Mouse (Mus musculus) bone marrow, adult 2 months (tissue): Measurements from ENCODE around the gene Prps2. TPM values are rescaled to one million over a fixed set of nuclear protein-coding genes. Genes with fewer than 3 reads are reported as not detected.

Experiments used
- H3K27ac ChIP-seq: fragments of 200-500 bp; 2 replicates; pipeline ENCODE4 v1.5.1; 2012; ENCODE audit warnings: low read depth, mild to moderate bottlenecking, control low read depth, inconsistent platforms, low read length; ENCODE audit not compliant: control insufficient read depth, poor library complexity, insufficient read depth
- H3K4me1 ChIP-seq: fragments of 200-500 bp; 2 replicates; pipeline ENCODE4 v1.6.1; 2011; ENCODE audit warnings: low read length; ENCODE audit not compliant: control insufficient read depth, insufficient read depth
- H3K4me3 ChIP-seq: fragments of 200-500 bp; replicated peaks from 2 replicates; pipeline ENCODE3; 2011; ENCODE audit warnings: mild to moderate bottlenecking, low read depth, low read length, control low read depth; ENCODE audit not compliant: control insufficient read depth
- CTCF ChIP-seq: fragments of 200-500 bp; IDR thresholded peaks from 2 replicates; pipeline ENCODE4 v1.5.1; 2011; ENCODE audit warnings: low read length, control low read depth; ENCODE audit not compliant: control insufficient read depth, insufficient read depth
- POLR2A ChIP-seq: fragments of 200-500 bp; IDR thresholded peaks from 2 replicates; pipeline ENCODE4 v1.6.1; 2011; ENCODE audit warnings: low read depth, mild to moderate bottlenecking, control low read depth, low read length, borderline replicate concordance; ENCODE audit not compliant: control insufficient read depth
- WGBS: fragments of 180-500 bp; shearing (Covaris S2); methylation state at CpG from one replicate; pipeline ENCODE4 v1.1.7; 2018; 5-methylcytosine and 5-hydroxymethylcytosine counted together
- polyA plus RNA-seq: library from polyadenylated mRNA; stranded (reverse); fragments of >200 nt; gene quantifications from 2 replicates; pipeline ENCODE4 v1.2.4, GENCODE M21; 2011; ENCODE audit warnings: low replicate concordance; ENCODE audit not compliant: missing spikeins, insufficient read depth, insufficient read length

Prps2 gene
- polyA plus RNA-seq, 1 experiment = 9.6 TPM

DNA sequence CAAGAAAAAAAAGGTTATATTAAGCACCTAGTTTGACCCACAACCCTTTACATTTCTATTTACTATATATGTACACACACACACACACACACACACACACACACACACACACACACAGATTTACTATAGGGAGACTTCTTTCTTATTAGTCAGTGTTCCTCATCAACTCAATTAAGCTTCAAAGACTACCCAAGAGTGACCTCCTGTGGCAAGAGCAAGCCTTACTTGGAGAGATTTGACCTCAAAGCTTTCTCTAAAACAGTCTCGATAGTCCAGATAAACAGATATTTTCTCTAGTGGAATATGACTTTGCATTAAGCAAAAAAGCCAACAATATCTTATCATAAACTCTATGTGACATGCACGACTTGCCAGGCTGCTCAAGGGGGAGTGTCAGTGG is 25.1 kb downstream of the Prps2 start:
- TF ChIP-seq CTCF (no peak), POLR2A (no peak)
- WGBS = 45% methylated on average over 2 of the region's 2 CpGs
- no peak overlapping the region for H3K27ac ChIP-seq
- H3K4me3 ChIP-seq = no peak overlapping the region
- H3K4me1 ChIP-seq = no peaks in the 10 kb centered on the region; the same call in 1 of the 2 replicates

DNA sequence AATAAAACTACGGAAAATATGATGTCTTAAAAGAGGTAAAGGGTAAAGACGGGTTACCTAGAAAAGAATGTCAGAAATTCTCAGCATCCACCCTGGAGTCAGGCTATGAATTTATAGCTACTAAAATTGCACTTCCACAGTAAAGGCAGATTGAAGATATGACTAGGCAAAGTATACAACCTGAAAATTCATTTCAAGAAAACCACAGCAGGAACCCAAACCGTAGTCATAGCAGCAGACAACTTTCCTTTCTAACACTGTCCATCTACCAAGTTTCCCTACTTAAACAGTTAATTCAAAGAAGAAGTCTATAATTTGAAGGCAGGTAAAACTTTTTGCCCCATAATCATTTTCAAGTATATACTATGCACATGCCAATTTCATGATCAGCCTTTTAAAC is 26.6 kb downstream of the Prps2 start:
- 57% methylated on average over 3 of the region's 3 CpGs for WGBS
- no peaks in the 10 kb centered on the region; the same call in 1 of the 2 replicates for H3K4me1 ChIP-seq
- TF ChIP-seq POLR2A (no peak), CTCF (no peak)

DNA sequence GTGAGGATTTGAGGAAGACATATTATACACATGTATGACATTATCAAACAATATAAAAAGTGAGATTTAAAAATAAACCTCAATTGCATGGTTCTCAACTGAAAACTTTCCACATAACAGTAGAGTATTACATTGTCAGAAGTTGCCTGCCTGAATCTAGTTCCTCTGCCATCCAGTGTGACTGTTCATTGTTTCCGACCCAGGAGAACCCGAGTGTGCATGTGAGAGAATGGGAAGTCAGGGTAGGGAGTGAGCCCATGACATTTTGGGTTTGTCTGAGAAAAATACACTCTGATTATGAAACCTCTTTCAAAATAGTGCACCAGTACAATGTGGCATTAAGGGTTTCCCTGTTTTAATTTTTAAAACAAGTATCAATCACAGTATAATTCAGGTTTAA is 28.9 kb downstream of the Prps2 start:
- no peak for TF ChIP-seq POLR2A
- TF ChIP-seq CTCF = no peak
- Histone ChIP-seq H3K4me1 (no peaks in the 10 kb centered on the region; the same call in 1 of the 2 replicates), H3K4me3 (no peak overlapping the region), H3K27ac (no peak overlapping the region)
- 39% methylated on average over 2 of the region's 2 CpGs for WGBS

More for the DNA sequence above, 26.6 kb downstream of the Prps2 start:
- no peak overlapping the region for H3K27ac ChIP-seq
- H3K4me3 ChIP-seq = no peak overlapping the region

DNA sequence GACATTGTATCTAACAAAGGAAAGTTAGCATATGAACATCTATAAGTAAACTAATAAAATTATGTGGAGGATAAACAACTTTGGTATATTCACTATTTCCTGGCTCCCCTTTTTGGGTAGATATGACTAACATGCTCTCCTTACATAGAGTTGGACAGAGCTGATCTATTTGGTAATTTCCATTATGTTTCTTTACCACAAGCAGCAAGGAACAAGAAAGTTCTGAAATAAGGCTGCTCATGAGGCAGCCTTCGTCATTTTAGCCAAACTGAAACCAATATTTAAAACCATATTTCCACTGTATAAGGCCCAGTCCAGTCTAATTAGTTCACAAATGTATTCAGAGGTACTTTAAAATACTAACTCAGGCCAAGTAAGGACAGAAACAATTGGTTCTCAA is 36.1 kb downstream of the Prps2 start:
- Histone ChIP-seq H3K4me1 (no peaks in the 10 kb centered on the region), H3K27ac (no peak overlapping the region), H3K4me3 (no peak overlapping the region)
- 77% methylated on average over 1 of the region's 1 CpGs for WGBS
- TF ChIP-seq POLR2A (no peak), CTCF (no peak)

DNA sequence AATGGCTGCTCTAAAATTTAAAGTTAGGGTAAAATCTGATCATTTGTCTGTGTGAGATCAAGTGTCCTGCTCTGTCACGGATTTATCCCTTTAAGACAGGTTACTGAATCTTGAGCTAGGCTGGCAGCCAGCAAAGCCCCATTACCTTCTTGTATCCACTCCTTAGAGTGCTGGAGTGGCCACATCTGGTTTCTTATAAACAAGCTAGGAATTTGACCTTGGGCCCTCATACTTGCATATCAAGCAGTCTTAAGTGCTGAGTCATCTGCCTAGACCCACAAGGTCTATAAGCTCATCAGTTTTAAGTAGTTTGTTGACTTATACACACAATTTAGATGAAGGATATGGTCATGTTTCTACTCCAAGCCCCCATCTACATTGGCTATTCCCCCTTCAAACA is 38.2 kb downstream of the Prps2 start:
- H3K27ac ChIP-seq = no peak overlapping the region
- H3K4me3 ChIP-seq = no peak overlapping the region
- H3K4me1 ChIP-seq = no peaks in the 10 kb centered on the region
- TF ChIP-seq CTCF = no peak
- TF ChIP-seq POLR2A = no peak
- 76% methylated on average over 1 of the region's 1 CpGs for WGBS

DNA sequence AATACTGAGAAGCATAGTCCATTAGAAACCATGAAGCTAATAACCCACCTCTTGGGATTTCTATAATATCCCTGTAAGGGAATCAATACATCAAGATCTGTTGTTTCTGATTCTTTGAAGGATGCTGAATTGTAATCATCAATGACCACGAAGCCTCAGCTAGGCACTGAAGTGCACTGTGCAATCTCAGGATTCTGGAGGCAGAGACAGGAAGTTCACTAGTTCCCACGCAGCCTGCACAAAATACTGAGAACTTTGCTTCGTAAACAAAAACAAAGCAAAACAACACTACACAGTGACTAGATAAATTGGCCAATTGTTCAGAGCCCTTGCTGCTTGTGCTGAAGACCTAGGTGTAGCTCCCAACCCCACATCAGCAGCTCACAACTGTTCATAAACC is 40.7 kb downstream of the Prps2 start:
- 64% methylated on average over 3 of the region's 3 CpGs for WGBS
- Histone ChIP-seq H3K4me3 (no peak overlapping the region), H3K27ac (no peak overlapping the region), H3K4me1 (no peaks in the 10 kb centered on the region; the same call in 1 of the 2 replicates)
- TF ChIP-seq POLR2A (no peak), CTCF (no peak)

DNA sequence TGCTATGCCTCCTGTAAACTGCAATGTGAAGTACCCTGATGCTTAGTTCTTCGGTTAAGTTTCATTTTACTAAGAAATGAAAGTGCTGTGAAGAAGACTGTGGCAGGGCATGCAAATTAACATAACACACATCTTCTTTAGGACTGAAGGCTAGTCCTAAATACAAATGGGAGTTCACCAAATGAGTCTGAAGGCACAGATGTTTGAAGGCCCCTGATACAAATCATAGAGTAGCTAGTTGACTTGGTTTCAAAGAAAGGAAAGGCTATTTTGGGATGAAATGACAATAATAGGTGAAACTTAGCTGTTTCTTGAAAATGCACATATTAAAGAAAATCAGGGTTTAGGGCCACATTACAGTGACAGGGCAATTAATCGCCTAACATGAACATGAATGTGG is 42.4 kb downstream of the Prps2 start:
- 66% methylated on average over 2 of the region's 2 CpGs for WGBS

DNA sequence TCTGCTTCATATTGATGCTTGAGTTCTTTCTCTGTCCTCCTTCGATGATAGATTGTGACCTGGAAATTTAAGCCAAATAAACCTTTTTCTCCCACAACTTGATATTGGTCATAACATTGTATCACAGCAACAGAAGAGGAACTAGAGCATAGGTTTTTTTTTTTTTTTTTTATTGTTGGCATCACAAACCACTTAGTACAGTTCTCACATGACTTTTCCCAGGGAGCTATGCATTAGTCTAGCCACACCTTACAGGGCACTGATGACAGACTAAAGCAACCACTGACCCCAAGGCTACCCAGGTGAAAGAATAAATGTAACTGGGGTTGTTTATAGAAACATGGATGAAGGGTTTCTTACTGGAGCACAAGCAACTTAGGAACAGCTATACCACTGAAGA is 44.6 kb downstream of the Prps2 start:
- Histone ChIP-seq H3K4me3 (no peak overlapping the region), H3K4me1 (no peaks in the 10 kb centered on the region; the same call in 1 of the 2 replicates), H3K27ac (no peak overlapping the region)
- TF ChIP-seq POLR2A = no peak
- no peak for TF ChIP-seq CTCF
- WGBS = 90% methylated on average over 1 of the region's 1 CpGs

More for the DNA sequence above, 42.4 kb downstream of the Prps2 start:
- no peak for TF ChIP-seq CTCF
- TF ChIP-seq POLR2A = no peak
- Histone ChIP-seq H3K4me1 (no peaks in the 10 kb centered on the region; the same call in 1 of the 2 replicates), H3K4me3 (no peak overlapping the region), H3K27ac (no peak overlapping the region)

DNA sequence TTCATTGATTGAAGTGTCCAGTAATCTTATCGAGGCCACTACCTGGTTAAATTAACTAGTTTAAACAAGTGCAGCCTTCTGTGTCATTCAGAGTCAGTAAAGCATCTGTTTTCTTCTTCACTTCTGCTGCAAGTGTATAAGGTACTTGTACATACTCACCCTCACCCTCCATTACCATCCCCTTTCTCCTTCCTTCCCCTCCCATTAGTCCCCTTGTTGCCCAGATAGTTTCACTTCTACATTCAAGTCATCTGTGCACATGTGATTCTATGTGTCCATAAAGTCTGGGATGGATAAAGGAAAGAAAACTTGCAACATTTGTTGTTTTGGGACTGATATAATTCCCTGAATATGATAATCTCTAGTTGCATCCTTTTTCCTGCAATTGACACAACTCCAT is 48.0 kb downstream of the Prps2 start:
- Histone ChIP-seq H3K4me3 (no peak overlapping the region), H3K27ac (no peak overlapping the region), H3K4me1 (no peaks in the 10 kb centered on the region; the same call in 1 of the 2 replicates)
- TF ChIP-seq CTCF (no peak), POLR2A (no peak)
- 71% methylated on average over 1 of the region's 1 CpGs for WGBS

DNA sequence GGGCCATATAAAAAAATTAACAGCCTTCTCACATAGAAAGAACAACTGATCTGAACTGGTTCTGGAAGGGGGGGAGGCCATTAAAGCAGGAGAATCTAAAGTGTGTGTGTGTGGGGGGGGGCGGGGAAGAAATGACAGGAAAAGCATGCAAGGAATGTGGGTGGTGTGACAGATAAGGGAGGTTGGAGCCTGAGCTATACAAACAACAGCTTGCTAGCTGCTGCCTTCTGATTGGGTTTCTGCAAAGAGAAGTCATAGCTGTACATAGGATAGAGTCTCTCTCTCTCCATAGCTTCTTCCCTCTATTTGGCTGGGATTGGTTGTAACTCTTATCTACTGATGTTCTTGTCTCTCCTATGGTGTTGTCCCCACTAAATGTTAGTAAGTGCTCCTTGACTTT is 49.9 kb downstream of the Prps2 start:
- WGBS = 71% methylated on average over 1 of the region's 1 CpGs
- TF ChIP-seq POLR2A = no peak
- TF ChIP-seq CTCF = no peak
- no peak overlapping the region for H3K4me3 ChIP-seq
- H3K4me1 ChIP-seq = no peaks in the 10 kb centered on the region; the same call in 1 of the 2 replicates
- H3K27ac ChIP-seq = no peak overlapping the region
